Mouse (Mus musculus): ENCODE results near the gene Mov10l1. TPM values are rescaled to one million over a fixed set of nuclear protein-coding genes. Genes with fewer than 3 reads are reported as not detected.
A peak's percentile ranks its signal among the peaks of the same experiment; 100 is the strongest.

Gene Mov10l1
- total and polyA plus RNA-seq, 2 experiments from 2014 or later: 0.22 TPM; not detected in 1

DNA sequence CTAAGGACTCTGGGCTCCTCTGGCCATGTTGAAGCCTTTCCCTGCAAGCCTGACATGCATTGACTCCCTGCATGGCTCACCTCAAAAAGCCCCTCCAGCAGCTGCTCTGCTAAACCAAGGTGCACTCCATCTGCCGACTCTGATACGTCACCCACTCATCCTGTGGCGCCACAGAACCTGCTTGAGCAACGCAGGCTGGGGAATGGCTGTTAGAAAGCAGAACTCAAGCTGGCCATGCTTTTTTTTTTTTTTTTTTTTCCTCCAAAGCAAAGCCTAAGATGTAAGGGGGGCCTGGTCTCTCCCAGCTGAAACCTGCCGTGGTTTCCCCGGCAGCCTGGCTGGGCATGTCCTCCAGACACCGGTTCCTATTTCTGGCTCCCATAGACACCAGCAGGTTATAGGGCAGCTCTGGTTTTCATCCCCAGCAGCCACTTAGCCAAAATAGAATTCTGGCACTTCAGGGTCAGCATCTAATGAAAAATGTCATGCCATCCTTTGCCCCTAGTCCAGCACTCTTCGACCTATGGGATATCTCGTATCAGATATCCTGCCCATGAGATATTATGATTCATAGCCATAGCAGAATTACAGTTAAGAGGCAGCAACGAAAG lies 91.4 kb downstream of the Mov10l1 start:
- no peak overlapping the region for H3K4me3 ChIP-seq (ENCODE audit: low read depth, low read length)
- no peak for ATAC-seq (ENCODE audit: low FRiP score)
- no peak overlapping the region for H3K9ac ChIP-seq (replicated peaks; ENCODE audit: low read length, poor library complexity, severe bottlenecking)
- H3K27me3 ChIP-seq (ENCODE audit: insufficient read depth, low read length): no peaks in the 10 kb centered on the region
- H3K4me2 ChIP-seq (ENCODE audit: low read depth, low read length, poor library complexity, severe bottlenecking): no peak overlapping the region
- H3K4me1 ChIP-seq (ENCODE audit: insufficient read depth, low read length): peaks cover 16% of the 10 kb centered on the region
- H3K27ac ChIP-seq (ENCODE audit: low read depth, low read length): no peak overlapping the region
- whole genome bisulfite sequencing: 86% methylated on average over 10 of the region's 10 CpGs
- no peaks in the 10 kb centered on the region for H3K9me3 ChIP-seq (ENCODE audit: low read length)
- DNase-seq (ENCODE audit: low spot score): no peak
- TF ChIP-seq CTCF (IDR thresholded peaks at IDR 0.05): no peak
- peaks cover 21% of the 10 kb centered on the region for H3K36me3 ChIP-seq (ENCODE audit: insufficient read depth, low read length)

DNA sequence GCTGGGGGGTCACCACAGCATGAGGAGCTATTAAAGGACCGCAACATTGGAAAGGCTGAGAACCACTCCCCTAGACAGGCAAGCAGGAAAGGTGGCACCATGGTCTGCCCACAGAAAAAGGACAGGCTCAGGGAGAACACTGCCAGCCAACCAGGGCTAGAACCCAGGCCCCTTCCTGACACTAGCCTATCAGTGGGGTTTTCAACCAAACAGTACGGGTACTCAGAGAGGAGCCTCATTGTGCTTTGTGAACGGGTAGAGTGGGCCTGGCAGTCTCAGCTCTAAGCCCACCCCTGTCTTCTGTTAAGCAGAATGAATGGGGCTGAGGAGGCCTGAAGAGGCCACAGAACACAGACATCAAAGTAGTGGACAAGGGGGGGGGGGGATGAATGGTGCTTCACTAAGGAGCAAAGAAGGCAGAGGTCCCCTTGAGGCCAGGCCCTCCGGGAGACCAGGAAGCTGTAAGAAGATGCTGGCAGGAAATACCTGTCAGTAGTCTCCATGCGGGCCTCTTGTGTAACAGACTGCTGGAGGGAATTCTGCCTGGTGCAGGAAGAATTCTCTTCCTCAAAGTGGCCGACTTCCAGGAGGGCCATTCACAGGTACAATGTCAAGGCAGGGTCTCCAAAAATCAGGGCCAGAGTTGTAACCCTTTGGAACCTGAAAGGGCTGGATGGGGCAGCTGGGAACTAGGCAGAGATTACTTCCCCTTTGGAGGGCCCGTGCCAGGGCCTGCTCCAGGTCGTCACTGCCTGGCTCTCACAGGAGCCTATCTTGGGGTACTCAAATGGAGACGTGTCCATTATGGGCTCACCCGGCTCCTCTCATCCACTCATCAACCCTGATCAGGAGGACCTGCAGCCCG lies 92.1 kb downstream of the Mov10l1 start, which contains the start of gene Trabd:
TSS of gene Trabd (plus strand) at position 512 of the 865 bp plus-strand sequence.
- Histone ChIP-seq H3K4me3 (ENCODE audit: low read depth, low read length) (peak within 1 kb of the TSS; percentile 81), H3K36me3 (ENCODE audit: insufficient read depth, low read length) (peaks cover 16% of the 10 kb centered on the region), H3K9me3 (ENCODE audit: low read length) (no peaks in the 10 kb centered on the region), H3K4me2 (ENCODE audit: low read depth, low read length, poor library complexity, severe bottlenecking) (peak within 1 kb of the TSS; percentile 71), H3K27me3 (ENCODE audit: insufficient read depth, low read length) (no peaks in the 10 kb centered on the region), H3K27ac (ENCODE audit: low read depth, low read length) (peak within 1 kb of the TSS; percentile 82), H3K4me1 (ENCODE audit: insufficient read depth, low read length) (peaks cover 16% of the 10 kb centered on the region), H3K9ac (replicated peaks; ENCODE audit: low read length, poor library complexity, severe bottlenecking) (peak within 1 kb of the TSS; percentile 79)
- DNase-seq (ENCODE audit: low spot score) (peak; percentile 24), ATAC-seq (ENCODE audit: low FRiP score) (no peak; the same call in 1 of the 2 replicates)
- 25% methylated on average over 11 of the region's 11 CpGs for WGBS
- no peak for TF ChIP-seq CTCF (IDR thresholded peaks at IDR 0.05)

DNA sequence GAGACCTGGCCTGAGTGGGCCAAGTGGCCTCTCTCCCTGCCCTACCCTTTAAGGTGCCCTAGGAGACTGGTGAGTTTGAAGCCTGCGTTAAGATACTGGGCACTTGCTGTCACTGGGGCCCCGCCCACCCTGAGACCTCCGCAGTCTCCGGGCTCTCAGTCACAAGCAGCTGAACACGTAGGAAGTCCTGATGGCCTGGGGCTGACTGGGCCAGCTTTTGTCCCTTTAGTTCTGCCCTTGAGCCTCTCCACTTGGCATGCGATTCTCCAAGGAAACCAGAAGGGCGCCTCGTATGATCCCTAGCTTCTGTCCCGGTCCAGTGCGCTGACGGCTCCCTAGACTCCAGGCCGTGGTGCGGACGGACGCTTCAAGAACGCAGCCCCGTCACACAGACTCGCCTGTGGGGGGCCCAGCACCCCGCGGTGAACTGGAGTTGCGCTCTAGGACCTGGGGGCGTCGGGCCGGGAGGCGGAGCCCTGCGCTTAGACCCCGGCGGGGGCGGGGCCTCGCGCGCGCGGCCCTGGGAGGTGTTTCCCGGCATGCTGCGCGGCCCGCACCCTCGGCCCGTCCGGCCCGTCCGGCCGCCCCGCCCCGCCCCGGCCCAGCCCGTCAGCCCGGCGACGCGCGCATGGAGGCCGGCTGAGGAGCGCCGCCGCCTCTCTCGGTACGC lies 92.9 kb downstream of the Mov10l1 start:
- H3K36me3 ChIP-seq (ENCODE audit: insufficient read depth, low read length): peaks cover 8% of the 10 kb centered on the region
- under 1% methylated on average over 47 of the region's 59 CpGs for WGBS
- DNase-seq (ENCODE audit: low spot score) (peak; percentile 93), ATAC-seq (ENCODE audit: low FRiP score) (peak; percentile 88)
- peak overlapping the region; percentile 71 for H3K4me2 ChIP-seq (ENCODE audit: low read depth, low read length, poor library complexity, severe bottlenecking)
- H3K9ac ChIP-seq (replicated peaks; ENCODE audit: low read length, poor library complexity, severe bottlenecking): peak overlapping the region; percentile 79
- peak overlapping the region; percentile 82 for H3K27ac ChIP-seq (ENCODE audit: low read depth, low read length)
- H3K9me3 ChIP-seq (ENCODE audit: low read length): no peaks in the 10 kb centered on the region
- peak; percentile 52 for TF ChIP-seq CTCF (IDR thresholded peaks at IDR 0.05)
- H3K27me3 ChIP-seq (ENCODE audit: insufficient read depth, low read length): no peaks in the 10 kb centered on the region
- H3K4me1 ChIP-seq (ENCODE audit: insufficient read depth, low read length): peaks cover 16% of the 10 kb centered on the region
- peak overlapping the region; percentile 81 for H3K4me3 ChIP-seq (ENCODE audit: low read depth, low read length)

DNA sequence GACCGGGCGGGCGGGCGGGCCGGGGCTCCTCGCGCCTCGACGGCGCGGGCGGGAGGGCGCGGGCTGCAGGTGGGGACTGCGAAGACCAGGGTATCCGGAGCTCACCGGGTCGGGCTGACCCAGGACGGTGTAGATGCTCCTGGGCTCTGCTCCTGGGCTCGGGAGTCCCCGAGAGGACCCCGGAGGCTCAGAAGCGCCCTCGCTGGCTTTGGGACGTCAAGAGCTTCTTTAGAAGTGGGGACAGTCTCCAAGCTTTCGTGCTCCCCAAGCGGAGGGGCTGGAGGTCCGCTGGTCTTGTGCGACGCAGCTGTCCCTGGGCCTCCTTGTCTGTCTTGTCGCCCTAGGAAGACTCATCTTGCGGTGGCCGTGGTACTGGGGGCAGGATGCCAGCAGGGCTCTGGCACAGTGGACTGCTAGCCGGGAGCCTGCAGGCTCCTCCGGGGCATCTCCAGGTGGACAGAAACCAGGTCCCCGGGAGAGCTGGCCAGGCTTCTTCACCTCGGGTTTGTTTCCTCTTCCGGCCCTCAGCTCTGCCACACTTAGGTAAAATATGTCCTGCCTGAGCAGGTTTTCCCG lies 93.5 kb downstream of the Mov10l1 start:
- peak; percentile 59 for ATAC-seq (ENCODE audit: low FRiP score)
- peaks cover 16% of the 10 kb centered on the region for H3K4me1 ChIP-seq (ENCODE audit: insufficient read depth, low read length)
- H3K9ac ChIP-seq (replicated peaks; ENCODE audit: low read length, poor library complexity, severe bottlenecking): peak overlapping the region; percentile 79
- peak; percentile 48 for DNase-seq (ENCODE audit: low spot score)
- no peaks in the 10 kb centered on the region for H3K9me3 ChIP-seq (ENCODE audit: low read length)
- peak overlapping the region; percentile 82 for H3K27ac ChIP-seq (ENCODE audit: low read depth, low read length)
- WGBS: under 1% methylated on average over 34 of the region's 39 CpGs
- TF ChIP-seq CTCF (IDR thresholded peaks at IDR 0.05): no peak
- peak overlapping the region; percentile 71 for H3K4me2 ChIP-seq (ENCODE audit: low read depth, low read length, poor library complexity, severe bottlenecking)
- peak overlapping the region; percentile 81 for H3K4me3 ChIP-seq (ENCODE audit: low read depth, low read length)
- H3K27me3 ChIP-seq (ENCODE audit: insufficient read depth, low read length): no peaks in the 10 kb centered on the region
- H3K36me3 ChIP-seq (ENCODE audit: insufficient read depth, low read length): 0 out of 2 replicates have a peak, but pooled peaks cover 3% of the 10 kb centered on the region

DNA sequence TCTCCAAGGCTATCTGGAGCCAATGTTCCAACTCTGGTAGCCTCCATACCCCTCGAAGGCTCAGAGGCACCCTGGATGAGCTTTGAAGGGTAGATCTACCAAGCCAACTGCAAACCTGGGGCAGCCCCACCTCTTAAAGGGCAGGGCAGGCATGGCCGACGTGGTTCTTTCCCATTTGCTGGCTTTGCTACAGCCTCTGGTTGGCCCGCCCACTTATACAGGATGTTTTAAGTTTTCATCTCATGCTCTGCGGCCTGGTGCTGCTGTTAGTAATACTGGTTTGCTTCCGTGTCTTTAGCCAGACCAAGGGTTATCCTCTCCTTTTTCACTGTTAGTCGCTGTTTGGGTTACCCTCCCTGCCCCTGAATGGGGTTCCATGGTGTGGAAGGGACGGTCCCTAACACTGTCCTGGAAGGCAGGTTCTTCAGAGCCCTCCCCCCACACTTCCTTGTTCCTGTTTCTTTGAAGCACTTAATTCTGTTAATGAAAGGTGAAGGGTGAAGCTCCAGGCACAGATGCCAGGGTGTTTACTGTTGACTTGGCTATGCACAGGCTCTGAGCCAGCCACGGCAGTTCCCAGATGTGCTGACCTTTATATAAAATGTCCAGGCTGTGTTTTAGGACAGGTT lies 95.6 kb downstream of the Mov10l1 start:
- Histone ChIP-seq H3K27me3 (ENCODE audit: insufficient read depth, low read length) (no peaks in the 10 kb centered on the region), H3K27ac (ENCODE audit: low read depth, low read length) (no peak overlapping the region), H3K9ac (replicated peaks; ENCODE audit: low read length, poor library complexity, severe bottlenecking) (no peak overlapping the region), H3K36me3 (ENCODE audit: insufficient read depth, low read length) (peaks cover 21% of the 10 kb centered on the region), H3K4me2 (ENCODE audit: low read depth, low read length, poor library complexity, severe bottlenecking) (peak overlapping the region; percentile 71), H3K4me3 (ENCODE audit: low read depth, low read length) (0 out of 2 replicates have a peak overlapping the region, but pooled peaks have one; percentile 3), H3K4me1 (ENCODE audit: insufficient read depth, low read length) (peaks cover 16% of the 10 kb centered on the region), H3K9me3 (ENCODE audit: low read length) (no peaks in the 10 kb centered on the region)
- ATAC-seq (ENCODE audit: low FRiP score) (no peak), DNase-seq (ENCODE audit: low spot score) (no peak)
- no peak for TF ChIP-seq CTCF (IDR thresholded peaks at IDR 0.05)
- 75% methylated on average over 9 of the region's 9 CpGs for WGBS

Measured in midbrain, postnatal 0 days (tissue).